Mouse (Mus musculus) bone marrow macrophage, adult 2 months (primary cell): Measurements from ENCODE around the gene Srprb.

Experiments used
- CTCF ChIP-seq: IDR thresholded peaks from 2 replicates; pipeline ENCODE4 v1.5.1; 2012; ENCODE audit warnings: low read depth, mild to moderate bottlenecking, low read length, moderate library complexity
- POLR2A ChIP-seq: IDR thresholded peaks from 2 replicates; pipeline ENCODE4 v1.6.1; 2012; ENCODE audit warnings: mild to moderate bottlenecking, low read depth, low read length, borderline replicate concordance

DNA sequence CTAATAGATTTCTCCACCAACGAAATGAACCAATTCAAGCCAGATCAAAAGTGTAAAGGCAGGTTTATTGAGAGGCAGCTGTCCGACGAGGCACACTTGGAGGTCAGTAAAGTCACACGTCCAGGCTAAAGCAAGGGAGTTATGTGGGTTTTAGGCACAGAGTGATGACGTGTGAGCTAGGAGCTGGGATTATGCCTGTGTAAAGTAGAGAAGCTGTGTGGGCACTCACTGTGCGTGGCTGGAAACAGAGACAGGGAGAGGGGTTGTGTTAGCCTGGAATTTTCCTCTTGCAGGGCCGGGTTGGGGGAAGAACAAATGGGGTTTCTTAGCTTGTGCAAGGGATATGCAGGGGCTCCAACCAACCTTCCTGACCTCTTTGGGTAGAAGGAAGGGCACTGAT, 33.2 kb downstream of the Srprb start:
- TF ChIP-seq CTCF: no peak
- no peak for TF ChIP-seq POLR2A
